In the genomic region with DNA sequence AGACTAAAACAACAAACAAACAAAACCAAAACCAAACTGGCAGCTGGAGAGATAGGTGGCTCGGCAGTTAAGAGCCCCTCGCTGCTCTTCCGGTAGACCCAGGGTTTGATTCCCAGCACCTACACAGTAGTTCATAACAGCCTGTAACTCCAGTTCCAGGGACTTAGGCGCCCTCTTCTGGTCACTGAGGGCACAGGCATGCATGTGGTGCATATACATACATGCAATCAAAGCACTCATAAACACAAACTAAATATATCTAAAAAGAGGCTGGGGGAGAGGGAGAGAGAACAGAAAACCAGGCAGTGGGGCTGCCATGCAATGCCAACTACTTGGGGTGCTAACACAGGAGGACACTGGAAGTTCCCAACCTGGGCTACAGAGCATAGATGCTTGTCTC, we compare ENCODE assay signal across 7 mouse cellular contexts. TPM values are rescaled to one million over a fixed set of nuclear protein-coding genes. Genes with fewer than 3 reads are reported as not detected.
DNase-seq lines count a peak whose midpoint lies in the region; TF ChIP-seq lines count a peak whose summit lies in the region.

No protein-coding gene starts in this region.

- H3K4me1 ChIP-seq in ES-Bruce4 (ENCODE audit: control insufficient read depth, insufficient read depth, low read length): peaks cover 3% of the 10 kb centered on the region
- H3K4me1 ChIP-seq in limb, embryonic 10.5 days: peaks cover 47% of the 10 kb centered on the region

- H3K36me3 ChIP-seq in C2C12 (ENCODE audit: control insufficient read depth, insufficient read depth) (peaks cover 7% of the 10 kb centered on the region), ES-Bruce4 (ENCODE audit: control insufficient read depth, insufficient read depth, low read length, poor library complexity, severe bottlenecking) (0 out of 2 replicates have a peak, but pooled peaks cover 3% of the 10 kb centered on the region)
- H3K36me3 ChIP-seq in limb, embryonic 10.5 days: peaks cover 6% of the 10 kb centered on the region; the same call in 1 of the 2 replicates

- no peaks in the 10 kb centered on the region for H3K9me3 ChIP-seq in ES-Bruce4 (replicated peaks; ENCODE audit: control insufficient read depth, insufficient read depth, low read length, poor library complexity, severe bottlenecking)
- H3K9me3 ChIP-seq in limb, embryonic 10.5 days (replicated peaks): no peaks in the 10 kb centered on the region

- H3K27ac ChIP-seq in layer of hippocampus, adult 2 months: no peak overlapping the region
- H3K27ac ChIP-seq in ES-Bruce4 (ENCODE audit: insufficient read depth, low read length): peak overlapping the region; percentile 91
- peak overlapping the region; percentile 91; the same call in 1 of the 2 replicates for H3K27ac ChIP-seq in limb, embryonic 10.5 days

- peaks cover 30% of the 10 kb centered on the region for H3K79me3 ChIP-seq in C2C12 (ENCODE audit: low read depth)

- peak; percentile 49 for TF ChIP-seq CTCF in layer of hippocampus, adult 2 months (conservative IDR thresholded peaks at IDR 0.05)
- TF ChIP-seq CTCF in C2C12 (IDR thresholded peaks at IDR 0.05; ENCODE audit: control insufficient read depth, insufficient read depth, insufficient read length) (peak; percentile 0), ES-Bruce4 (IDR thresholded peaks at IDR 0.05; ENCODE audit: low read depth, low read length) (peak; percentile 44)

- H3K27me3 ChIP-seq in C2C12 (ENCODE audit: control insufficient read depth, insufficient read depth, insufficient read length) (no peaks in the 10 kb centered on the region), ES-Bruce4 (ENCODE audit: control insufficient read depth, insufficient read depth, low read length, poor library complexity, severe bottlenecking) (no peaks in the 10 kb centered on the region)
- peaks cover 12% of the 10 kb centered on the region for H3K27me3 ChIP-seq in limb, embryonic 10.5 days (ENCODE audit: low read depth, poor library complexity, severe bottlenecking)

- H3K9ac ChIP-seq in ES-Bruce4 (ENCODE audit: low read depth, poor library complexity, severe bottlenecking): no peak overlapping the region

- 86% methylated on average over 4 of the region's 4 CpGs for WGBS in limb, embryonic 10.5 days

- no peak for TF ChIP-seq EP300 in ES-Bruce4 (IDR thresholded peaks at IDR 0.05; ENCODE audit: insufficient read depth, low read depth, low read length)

- no peak overlapping the region for H3K4me3 ChIP-seq in layer of hippocampus, adult 2 months
- H3K4me3 ChIP-seq in C2C12 (ENCODE audit: insufficient read depth, poor library complexity, severe bottlenecking) (no peak overlapping the region), ES-Bruce4 (ENCODE audit: low read depth, low read length) (no peak overlapping the region)
- no peak overlapping the region for H3K4me3 ChIP-seq in limb, embryonic 10.5 days

- H3K79me2 ChIP-seq in C2C12 (ENCODE audit: control insufficient read depth, insufficient read depth): peaks cover 69% of the 10 kb centered on the region

- no peak for DNase-seq in layer of hippocampus, adult 2 months (ENCODE audit: low spot score in 2 of 2)
- DNase-seq in layer of hippocampus, adult 9-10 months (ENCODE audit: low spot score): no peak
- DNase-seq in limb, embryonic 10.5 days (ENCODE audit: low spot score): no peak
- DNase-seq in adrenal gland, postnatal 25 days: no peak
- no peak for DNase-seq in right cerebral cortex, postnatal 14 days

- H3ac ChIP-seq in C2C12 (ENCODE audit: control insufficient read depth, insufficient read length, low read depth): peak overlapping the region; percentile 37

- TF ChIP-seq POLR2A in ES-Bruce4 (IDR thresholded peaks at IDR 0.05; ENCODE audit: insufficient read depth, low read length): no peak

TF ChIP-seq in C2C12, 6 proteins besides CTCF, POLR2A, EP300 and RAD21:
- TF ChIP-seq FOSL1 (IDR thresholded peaks at IDR 0.05; ENCODE audit: insufficient read depth, low read length, poor library complexity, severe bottlenecking) (no peak), MAX (IDR thresholded peaks at IDR 0.05) (no peak), MYOD1 (IDR thresholded peaks at IDR 0.05; ENCODE audit: control insufficient read depth, insufficient read length, low read depth) (no peak), CEBPB (IDR thresholded peaks at IDR 0.05; ENCODE audit: low read depth) (no peak), USF1 (IDR thresholded peaks at IDR 0.05; ENCODE audit: low read depth) (no peak), MYOG (IDR thresholded peaks at IDR 0.05; ENCODE audit: control insufficient read depth, extremely low read depth, insufficient read length) (no peak)
TF ChIP-seq in C2C12: peak in this region for 0.

RNA-seq across cellular contexts. Expression of gene Adgre5, which starts 3.8 kb away (rescaled TPM):
- 10 to 100 TPM in 1 of 2 experiments, 1 to 10 TPM in 1; 8.1 to 12.4 TPM for total RNA-seq in layer of hippocampus, adult 2 months (2021)
- 114 TPM for polyA plus RNA-seq in C2C12 (2012; fragmentation: generic; extraction: Trizol)
- 16.8 and 17.5 TPM in 2 replicates for polyA plus RNA-seq in ES-Bruce4 (2011; ENCODE audit: insufficient read depth, insufficient read length, low read depth, missing spikeins)
- 15.6 and 25.8 TPM in 2 replicates for polyA plus RNA-seq in limb, embryonic 10.5 days (2016; fragmentation: Nextera tagmentation; extraction: Ambion mirVana)
- 28.7 and 40.6 TPM in 2 replicates for total RNA-seq in adrenal gland, postnatal 25 days (2021)

RNA-seq across cellular contexts. Expression of gene Ddx39, which starts 22.4 kb away (rescaled TPM):
- 10 to 100 TPM; 17.9 to 20.4 TPM for total RNA-seq in layer of hippocampus, adult 2 months (2021)
- polyA plus RNA-seq in C2C12 (2012; fragmentation: generic; extraction: Trizol) (271 TPM), ES-Bruce4 (2011; ENCODE audit: insufficient read depth, insufficient read length, low read depth, missing spikeins) (117 and 121 TPM in 2 replicates)
- 295 and 349 TPM in 2 replicates for polyA plus RNA-seq in limb, embryonic 10.5 days (2016; fragmentation: Nextera tagmentation; extraction: Ambion mirVana)
- 25.7 and 29.5 TPM in 2 replicates for total RNA-seq in adrenal gland, postnatal 25 days (2021)

RNA-seq across cellular contexts. Expression of gene Pkn1, which starts 38.4 kb away (rescaled TPM):
- 10 to 100 TPM; 47.9 to 56.8 TPM for total RNA-seq in layer of hippocampus, adult 2 months (2021)
- polyA plus RNA-seq in C2C12 (2012; fragmentation: generic; extraction: Trizol) (26.6 TPM), ES-Bruce4 (2011; ENCODE audit: insufficient read depth, insufficient read length, low read depth, missing spikeins) (19.9 and 20.2 TPM in 2 replicates)
- polyA plus RNA-seq in limb, embryonic 10.5 days (2016; fragmentation: Nextera tagmentation; extraction: Ambion mirVana): 38.6 and 41.4 TPM in 2 replicates
- 120 and 146 TPM in 2 replicates for total RNA-seq in adrenal gland, postnatal 25 days (2021)
